Comparison of ENCODE assay signal across 15 mouse cellular contexts in the genomic region with DNA sequence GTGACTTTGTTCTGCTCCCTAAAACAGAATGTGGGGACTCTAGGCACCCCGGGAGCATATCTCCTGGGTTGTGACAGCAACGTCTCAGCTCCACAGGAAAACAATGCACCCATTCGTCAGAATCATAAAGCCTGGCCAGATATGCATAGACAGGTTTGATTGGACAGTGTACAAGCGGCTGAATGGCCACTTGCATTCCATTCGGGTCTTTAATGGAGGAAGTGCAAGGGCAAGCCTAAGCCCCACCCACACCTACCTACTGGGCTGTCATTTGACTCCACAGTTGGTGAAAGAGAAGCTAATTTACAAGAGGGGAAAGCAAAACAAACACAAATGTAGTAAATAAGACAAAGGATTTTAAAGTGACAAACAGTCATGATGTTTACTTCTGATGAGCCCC.
DNase-seq lines count a peak whose midpoint lies in the region; ATAC-seq and TF ChIP-seq lines count a peak whose summit lies in the region.
"Had no signal": no experiment of that assay in that cellular context is flagged by ENCODE, and none has a peak within 500 bp of the region (broad histone marks: within the 10 kb centered on the region; RNA-seq: fewer than 3 reads in every experiment).

No protein-coding gene starts in this region.

- no peaks in the 10 kb centered on the region for H3K79me2 ChIP-seq in heart, adult 2 months (replicated peaks; ENCODE audit: control insufficient read depth, insufficient read depth, low read length)

- DNase-seq in heart, embryonic 10.5 days (ENCODE audit: low spot score), result no peak
- DNase-seq in heart, adult 2 months, result no peak
- DNase-seq in kidney, postnatal 0 days (ENCODE audit: low spot score), result no peak
- no peak for DNase-seq in kidney, postnatal 10 days
- DNase-seq in ZHBTc4 (ENCODE audit: low read depth, low spot score), result peak; percentile 87
- no peak for DNase-seq in thymus, postnatal 25 days
- no peak for DNase-seq in layer of hippocampus, postnatal 25 days (ENCODE audit: extremely low spot score in 1 of 2, low spot score in 1 of 2)
- DNase-seq: adrenal gland, postnatal 25 days; gastrocnemius, postnatal 14 days; thymus, adult 18-20 months had no signal

- no peak for TF ChIP-seq EP300 in heart, adult 2 months (IDR thresholded peaks at IDR 0.05; ENCODE audit: insufficient read depth, low read depth, low read length)

- intact Hi-C loops in heart, adult 2 months (cut with DNase I), result loop anchor here (5.0 kb wide), 1 partner anchor 144 kb away; no protein-coding TSS in a partner anchor

- 8% methylated on average over 5 of the region's 5 CpGs for WGBS in heart, embryonic 10.5 days
- WGBS in heart, adult 2 months, result 40% methylated on average over 5 of the region's 5 CpGs
- WGBS in kidney, postnatal 0 days, result 17% methylated on average over 5 of the region's 5 CpGs
- 27% methylated on average over 5 of the region's 5 CpGs for WGBS in intestine, embryonic 16.5 days

- no peak overlapping the region for H3K9ac ChIP-seq in heart, adult 2 months (ENCODE audit: low read depth, low read length)
- no peak overlapping the region for H3K9ac ChIP-seq in kidney, postnatal 0 days (ENCODE audit: low read depth, low read length)
- H3K9ac ChIP-seq in intestine, embryonic 16.5 days (ENCODE audit: low read depth, low read length), result no peak overlapping the region
- H3K9ac ChIP-seq: forebrain, embryonic 12.5 days; hindbrain, embryonic 15.5 days; midbrain, embryonic 15.5 days had no signal

- TF ChIP-seq CTCF in heart, adult 2 months (IDR thresholded peaks at IDR 0.05), result no peak
- TF ChIP-seq CTCF in kidney, postnatal 0 days (IDR thresholded peaks at IDR 0.05; ENCODE audit: low read depth), result no peak

- TF ChIP-seq POLR2A in heart, adult 2 months (IDR thresholded peaks at IDR 0.05; ENCODE audit: insufficient read depth, low read depth, low read length), result no peak

- 0 out of 2 replicates have a peak, but pooled peaks have one; percentile 50 for ATAC-seq in kidney, postnatal 0 days (replicated peaks; ENCODE audit: low FRiP score, low read depth)
- 0 out of 2 replicates have a peak, but pooled peaks have one; percentile 29 for ATAC-seq in intestine, embryonic 16.5 days
- ATAC-seq: midbrain, embryonic 15.5 days; Patski had no signal

- H3K4me3 ChIP-seq in heart, embryonic 10.5 days, result peak overlapping the region; percentile 45
- no peak overlapping the region for H3K4me3 ChIP-seq in heart, adult 2 months
- no peak overlapping the region for H3K4me3 ChIP-seq in kidney, postnatal 0 days (replicated peaks; ENCODE audit: low read depth, low read length)
- no peak overlapping the region for H3K4me3 ChIP-seq in intestine, embryonic 16.5 days (ENCODE audit: low read length)
- H3K4me3 ChIP-seq: forebrain, embryonic 12.5 days; hindbrain, embryonic 15.5 days; midbrain, embryonic 15.5 days had no signal

- no peaks in the 10 kb centered on the region for H3K36me3 ChIP-seq in heart, embryonic 10.5 days
- peaks cover 7% of the 10 kb centered on the region; the same call in 1 of the 2 replicates for H3K36me3 ChIP-seq in heart, adult 2 months (ENCODE audit: control insufficient read depth, insufficient read depth, low read length)
- peaks cover 18% of the 10 kb centered on the region for H3K36me3 ChIP-seq in kidney, postnatal 0 days (ENCODE audit: insufficient read depth, low read length)
- H3K36me3 ChIP-seq in intestine, embryonic 16.5 days (ENCODE audit: control insufficient read depth, insufficient read depth, low read length), result 0 out of 2 replicates have a peak, but pooled peaks cover 6% of the 10 kb centered on the region
- H3K36me3 ChIP-seq: forebrain, embryonic 12.5 days; midbrain, embryonic 15.5 days had no signal

- no peaks in the 10 kb centered on the region for H3K27me3 ChIP-seq in heart, embryonic 10.5 days (ENCODE audit: insufficient read depth, poor library complexity, severe bottlenecking)
- no peaks in the 10 kb centered on the region for H3K27me3 ChIP-seq in heart, adult 2 months (ENCODE audit: control insufficient read depth, insufficient read depth, low read length)
- no peaks in the 10 kb centered on the region for H3K27me3 ChIP-seq in kidney, postnatal 0 days (ENCODE audit: insufficient read depth, low read length)
- no peaks in the 10 kb centered on the region for H3K27me3 ChIP-seq in intestine, embryonic 16.5 days (replicated peaks; ENCODE audit: control insufficient read depth, insufficient read depth, low read length)
- H3K27me3 ChIP-seq: forebrain, embryonic 12.5 days; hindbrain, embryonic 15.5 days; midbrain, embryonic 15.5 days; Patski had no signal

- H3K27ac ChIP-seq in heart, embryonic 10.5 days, result peak overlapping the region; percentile 72
- H3K27ac ChIP-seq in heart, adult 2 months, result no peak overlapping the region
- H3K27ac ChIP-seq in kidney, postnatal 0 days, result no peak overlapping the region
- no peak overlapping the region for H3K27ac ChIP-seq in intestine, embryonic 16.5 days (ENCODE audit: low read length)
- H3K27ac ChIP-seq: forebrain, embryonic 12.5 days; hindbrain, embryonic 15.5 days; midbrain, embryonic 15.5 days had no signal

- H3K4me1 ChIP-seq in heart, embryonic 10.5 days, result peaks cover 32% of the 10 kb centered on the region
- peaks cover 3% of the 10 kb centered on the region for H3K4me1 ChIP-seq in heart, adult 2 months (ENCODE audit: control insufficient read depth, insufficient read depth, low read length)
- no peaks in the 10 kb centered on the region for H3K4me1 ChIP-seq in kidney, postnatal 0 days (replicated peaks; ENCODE audit: insufficient read depth, low read length)
- no peaks in the 10 kb centered on the region; the same call in 1 of the 2 replicates for H3K4me1 ChIP-seq in intestine, embryonic 16.5 days (ENCODE audit: control insufficient read depth, insufficient read depth, low read length)
- H3K4me1 ChIP-seq: hindbrain, embryonic 15.5 days; midbrain, embryonic 15.5 days had no signal

- H3K4me2 ChIP-seq in kidney, postnatal 0 days (ENCODE audit: low read length), result no peak overlapping the region
- no peak overlapping the region for H3K4me2 ChIP-seq in intestine, embryonic 16.5 days (ENCODE audit: low read depth, low read length)
- H3K4me2 ChIP-seq: forebrain, embryonic 12.5 days; hindbrain, embryonic 15.5 days; midbrain, embryonic 15.5 days had no signal

- no peaks in the 10 kb centered on the region for H3K9me3 ChIP-seq in heart, embryonic 10.5 days
- no peaks in the 10 kb centered on the region for H3K9me3 ChIP-seq in kidney, postnatal 0 days (replicated peaks; ENCODE audit: low read length)
- no peaks in the 10 kb centered on the region for H3K9me3 ChIP-seq in intestine, embryonic 16.5 days (ENCODE audit: control insufficient read depth, low read length)
- H3K9me3 ChIP-seq: forebrain, embryonic 12.5 days; hindbrain, embryonic 15.5 days; midbrain, embryonic 15.5 days had no signal
